Mouse (Mus musculus): ENCODE measurements around the gene Hyal4.

Hyal4 gene

DNA sequence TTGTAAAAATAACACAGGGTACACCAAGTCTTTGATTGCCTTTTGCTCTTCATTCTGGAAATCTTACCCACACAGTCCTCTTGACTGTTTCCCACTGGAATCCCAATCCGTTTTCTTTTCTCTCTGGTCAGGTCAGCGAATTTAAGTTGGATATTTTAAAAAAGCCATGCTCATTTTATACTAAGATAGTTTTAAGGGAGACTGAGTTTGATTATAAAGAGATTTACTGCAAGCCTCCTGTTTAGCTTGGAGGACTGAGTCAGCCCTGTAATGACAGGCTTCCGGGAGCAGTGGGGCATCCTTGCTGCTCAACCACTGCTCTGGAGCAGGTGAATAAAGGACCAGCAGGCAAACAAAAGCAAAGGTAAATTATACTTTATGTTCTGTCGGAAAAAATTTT, at the start of gene Hyal4:
Gene Hyal4 (plus strand): TSS at position 301 of the 400 bp plus-strand sequence.
- DNase-seq: no peak

DNA sequence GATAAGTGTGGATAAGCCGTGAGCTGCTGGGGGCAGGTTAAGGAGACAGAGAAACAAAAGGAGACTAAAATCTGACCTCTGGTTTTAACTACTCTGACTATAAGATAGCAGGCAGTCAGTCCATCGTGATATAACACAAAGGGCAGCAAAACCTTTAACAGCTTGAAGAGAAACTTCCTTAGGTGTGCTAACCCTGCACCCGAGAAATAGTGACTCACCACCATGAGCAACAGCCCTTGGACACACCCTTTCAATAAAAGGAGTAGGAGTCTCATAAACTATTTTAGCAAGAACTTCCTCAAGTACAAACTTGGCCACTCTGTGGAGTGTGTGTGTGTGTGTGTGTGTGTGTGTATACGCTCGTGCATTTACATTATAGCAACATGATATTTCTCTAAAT, 41.0 kb upstream of the Hyal4 start:
- DNase-seq: no peak

DNA sequence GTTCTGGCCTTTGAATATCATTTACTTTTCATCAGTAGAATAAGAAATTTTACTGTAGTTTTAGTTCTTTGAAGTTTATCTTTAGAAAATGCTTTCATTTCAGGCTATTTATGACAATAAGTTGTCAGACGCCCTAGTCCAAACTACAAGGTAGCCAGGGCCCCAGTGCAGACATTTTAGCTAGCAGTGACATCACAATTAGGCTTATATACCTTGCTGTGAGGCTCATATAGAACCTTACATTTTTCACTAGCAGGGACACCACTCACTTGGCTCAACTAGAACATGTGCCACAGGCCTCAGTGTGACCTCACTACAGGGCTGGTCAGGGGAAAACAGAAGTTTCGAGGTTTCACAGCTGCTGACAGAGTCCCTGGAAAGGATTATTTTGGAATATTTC, 40.6 kb upstream of the Hyal4 start:
- no peak for DNase-seq

DNA sequence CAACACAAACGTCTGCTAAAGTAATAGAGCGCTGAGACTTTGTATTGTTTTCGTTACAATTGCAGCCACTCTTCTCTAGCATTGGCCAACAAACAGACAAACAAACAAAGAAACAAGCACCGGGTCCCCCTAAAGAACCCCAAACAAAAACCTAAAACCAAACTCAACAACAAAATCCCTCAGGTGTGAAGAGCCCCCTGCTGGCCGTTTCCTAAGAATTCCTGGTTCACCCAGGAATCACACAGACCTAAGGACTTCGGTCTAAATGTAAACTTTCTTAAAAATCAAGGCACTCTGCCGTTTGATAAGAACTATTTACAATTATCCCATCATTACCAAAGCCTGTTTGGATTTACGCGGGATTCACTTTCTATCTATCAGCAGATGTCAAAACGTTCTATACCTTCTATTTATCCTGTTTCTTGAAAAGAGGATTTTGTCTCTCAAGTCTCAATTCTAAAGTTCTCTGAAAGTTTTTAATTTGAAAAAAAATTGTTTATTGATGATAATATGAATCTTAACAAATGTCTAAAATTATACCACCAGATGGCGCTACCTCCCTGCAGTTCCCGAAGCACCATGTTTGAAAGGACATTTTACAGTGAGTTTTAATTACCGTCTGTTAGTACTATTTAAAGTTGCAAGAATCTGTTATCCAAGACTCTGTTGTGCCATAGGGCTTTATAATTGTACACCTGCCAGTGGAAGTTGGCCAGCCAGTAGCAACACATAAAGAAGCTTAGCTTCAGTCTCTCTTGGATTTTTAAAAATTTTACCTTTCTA, 26.6 kb upstream of the Hyal4 start:
- DNase-seq: peak; percentile 29

- DNase-seq: no peak
These were observed 20.0 kb upstream of the Hyal4 start for GRCm38 (mm10) chr6:24728130-24728529.

DNA sequence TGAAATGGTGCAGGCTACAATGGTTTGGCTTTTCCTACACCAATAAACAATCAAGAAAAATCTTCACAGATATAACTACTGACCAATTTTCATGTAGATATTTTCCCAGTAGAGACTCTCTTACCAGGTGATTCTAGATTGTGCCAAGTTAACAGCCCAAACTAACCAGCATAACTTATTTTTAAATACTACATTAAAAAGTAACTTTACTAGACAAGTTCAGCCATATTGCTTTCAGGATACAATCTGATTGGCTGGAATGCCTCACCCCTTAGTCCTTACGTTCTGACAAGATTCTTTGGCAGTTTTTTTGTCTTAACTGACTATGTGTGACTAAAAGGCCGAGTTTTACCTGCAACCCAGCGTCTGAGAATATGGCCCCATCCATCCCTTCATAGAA, 15.2 kb upstream of the Hyal4 start, which contains the start of gene Hyal6:
Gene Hyal6 (plus strand): TSS at position 301 of the 400 bp plus-strand sequence.
- DNase-seq: no peak

DNA sequence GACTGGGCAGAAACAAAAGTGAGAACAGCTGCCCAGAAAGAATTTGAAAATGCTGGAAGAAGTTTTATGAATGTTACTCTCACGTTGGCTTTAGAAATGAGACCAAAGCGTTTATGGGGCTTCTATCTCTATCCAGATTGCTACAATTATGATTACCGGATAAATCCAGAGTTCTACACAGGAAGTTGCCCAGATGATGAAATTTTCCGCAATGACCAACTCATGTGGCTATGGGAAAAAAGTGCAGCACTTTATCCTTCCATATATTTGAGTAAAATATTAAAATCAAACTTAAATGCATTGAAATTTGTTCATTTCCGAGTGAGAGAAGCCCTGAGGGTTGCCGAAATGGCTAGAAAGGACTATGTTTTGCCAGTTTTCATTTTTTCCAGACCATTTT, 13.6 kb upstream of the Hyal4 start:
- no peak for DNase-seq

DNA sequence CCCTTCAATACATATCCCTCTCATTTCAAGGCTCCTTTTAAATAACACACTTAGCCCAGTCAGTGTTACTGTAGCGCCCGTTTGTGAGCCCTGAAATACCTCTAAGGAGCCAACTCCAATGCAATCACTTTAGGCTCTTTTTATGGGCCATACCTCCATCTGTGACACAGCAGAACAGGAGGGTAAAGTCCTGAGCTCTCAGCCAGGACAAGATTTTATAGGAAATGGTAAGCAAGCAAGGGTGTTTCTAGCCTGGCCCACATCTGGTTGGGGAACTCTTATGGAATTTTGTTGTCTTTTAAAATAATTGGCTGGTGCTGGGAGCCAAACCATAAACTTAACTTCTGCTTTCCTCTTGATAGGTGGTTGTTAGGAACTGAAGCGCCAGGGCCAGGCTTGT, 11.2 kb downstream of the Hyal4 start:
- no peak for DNase-seq

- no peak for DNase-seq
These were observed 18.1 kb downstream of the Hyal4 start for GRCm38 (mm10) chr6:24766261-24766660.

DNA sequence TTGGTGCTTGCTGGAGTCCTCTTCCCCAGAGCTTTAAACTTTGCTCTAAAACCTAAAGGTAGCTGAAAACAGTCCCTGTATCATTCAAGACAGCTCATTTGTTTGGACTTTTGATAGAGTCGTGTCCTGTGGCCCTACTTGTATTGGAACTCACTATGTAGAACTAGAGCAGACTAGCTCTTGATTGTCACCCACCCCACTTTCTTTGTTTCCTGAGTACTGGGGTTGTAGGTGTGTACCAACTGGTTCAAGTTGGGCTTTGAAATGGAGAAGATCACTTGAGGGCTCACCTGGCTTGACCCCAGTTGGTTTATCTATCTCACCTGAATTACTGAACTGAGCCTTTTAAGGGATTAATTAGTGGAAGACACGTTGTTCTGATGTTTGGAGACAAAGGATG, 31.1 kb downstream of the Hyal4 start:
- no peak for DNase-seq

DNA sequence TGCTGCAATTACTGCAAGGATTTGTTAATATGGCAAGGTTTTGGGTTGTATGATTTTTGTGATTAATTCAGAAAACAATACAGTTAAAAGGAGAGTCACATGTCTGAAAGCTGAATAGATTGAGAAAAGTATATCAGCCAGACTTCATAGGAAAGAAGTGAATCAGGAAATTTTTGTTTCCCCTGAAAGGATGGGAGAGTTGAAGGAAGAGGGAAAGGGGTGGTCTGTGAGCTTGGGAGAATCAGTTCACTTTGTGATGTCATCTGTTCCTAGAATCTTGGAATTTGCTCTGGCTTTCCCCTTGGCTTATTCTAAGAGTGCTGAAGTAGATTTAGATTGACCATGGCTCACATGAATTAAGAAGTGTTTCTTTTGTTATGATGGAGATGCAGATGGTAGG, 42.8 kb downstream of the Hyal4 start, which contains the start of gene Spam1:
Gene Spam1 (plus strand): TSS at position 301 of the 400 bp plus-strand sequence.
- DNase-seq: no peak

Data from kidney, postnatal 14 days (tissue).